Mouse (Mus musculus) hindbrain, postnatal 0 days (tissue): ENCODE measurements around the gene Fahd1. TPM values are rescaled to one million over a fixed set of nuclear protein-coding genes. Genes with fewer than 3 reads are reported as not detected.
A peak's percentile ranks its signal among the peaks of the same experiment; 100 is the strongest.

Experiments used
- ATAC-seq: fragments of 200-750 bp; cut with Nextera tagmentation; 2 replicates; pipeline ENCODE4 v1.8.0; 2017; ENCODE audit warnings: mild to moderate bottlenecking, moderate TSS enrichment, moderate library complexity
- DNase-seq: peaks from one replicate; pipeline ENCODE4 v3.0.0-alpha.2; 2015; ENCODE audit warnings: low spot score
- H3K27ac ChIP-seq: fragments of 300-500 bp; sonication (generic); 2 replicates; pipeline ENCODE4 v1.5.1; 2014; ENCODE audit warnings: mild to moderate bottlenecking
- H3K27me3 ChIP-seq: fragments of 300-500 bp; sonication (generic); 2 replicates; pipeline ENCODE4 v1.6.1; 2014; ENCODE audit warnings: low read length, mixed read lengths; ENCODE audit not compliant: insufficient read depth
- H3K36me3 ChIP-seq: fragments of 300-500 bp; sonication (generic); 2 replicates; pipeline ENCODE4 v1.6.1; 2014; ENCODE audit warnings: low read length, mixed read lengths; ENCODE audit not compliant: insufficient read depth
- H3K4me1 ChIP-seq: fragments of 300-500 bp; sonication (generic); 2 replicates; pipeline ENCODE4 v1.6.1; 2014; ENCODE audit warnings: antibody characterized with exemption, low read length, mixed read lengths; ENCODE audit not compliant: insufficient read depth
- H3K4me2 ChIP-seq: fragments of 300-500 bp; sonication (generic); 2 replicates; pipeline ENCODE4 v1.6.1; 2014; ENCODE audit warnings: low read depth, mild to moderate bottlenecking, low read length, moderate library complexity, mixed read lengths
- H3K4me3 ChIP-seq: fragments of 300-500 bp; sonication (generic); 2 replicates; pipeline ENCODE4 v1.5.1; 2014; ENCODE audit warnings: low read length
- H3K9ac ChIP-seq: fragments of 300-500 bp; sonication (generic); replicated peaks from 2 replicates; pipeline ENCODE4 v1.6.1; 2014; ENCODE audit warnings: mild to moderate bottlenecking, low read length, moderate library complexity, mixed read lengths
- H3K9me3 ChIP-seq: fragments of 300-500 bp; sonication (generic); 2 replicates; pipeline ENCODE4 v1.6.1; 2016; ENCODE audit warnings: low read length, mixed read lengths
- CTCF ChIP-seq: IDR thresholded peaks from 2 replicates; pipeline ENCODE4 v1.5.1; 2016; ENCODE audit warnings: antibody characterized with exemption, control low read depth, low read depth
- WGBS: fragments of 180-500 bp; shearing (Covaris S2); extraction: QIAGEN DNeasy Blood & Tissue Kit; methylation state at CpG from one replicate; pipeline ENCODE4 v1.1.7; 2014; 5-methylcytosine and 5-hydroxymethylcytosine counted together
- polyA plus RNA-seq: library from polyadenylated mRNA; unstranded; fragments of >200 nt; fragmentation: Nextera tagmentation; extraction: Ambion mirVana; gene quantifications from 2 replicates; pipeline ENCODE4 v1.2.1, GENCODE M21; 2015
- total RNA-seq: library from RNA; depleted of rRNA; stranded (reverse); fragments of >200 nt; gene quantifications from 2 replicates; pipeline ENCODE4 v1.2.3, GENCODE M21; 2014

Gene Fahd1
- total and polyA plus RNA-seq, 2 experiments from 2014 or later, result 16.6 to 20.2 TPM

DNA sequence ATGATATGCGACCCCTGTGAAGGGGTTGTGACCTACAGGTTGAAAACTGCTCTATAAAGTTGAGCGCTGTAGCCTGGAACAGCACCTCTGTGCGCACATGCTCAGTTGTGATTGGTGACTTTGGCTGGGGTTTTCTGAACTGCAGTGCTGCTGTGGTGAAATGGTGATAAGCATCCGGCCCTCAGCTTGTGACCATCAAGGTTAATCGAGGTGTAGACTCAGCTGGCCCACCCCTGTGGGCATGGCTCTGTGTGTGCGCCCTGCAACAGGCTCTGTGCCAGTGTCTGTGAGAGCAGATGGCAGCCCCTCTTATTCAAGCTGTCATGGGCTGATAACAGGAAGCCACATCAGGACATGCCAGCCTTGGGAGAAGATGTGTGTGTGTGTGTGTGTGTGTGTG, 8.8 kb upstream of the Fahd1 start:
- 74% methylated on average over 6 of the region's 6 CpGs for WGBS
- Histone ChIP-seq H3K4me1 (no peaks in the 10 kb centered on the region), H3K4me3 (no peak overlapping the region), H3K36me3 (peaks cover 35% of the 10 kb centered on the region), H3K27me3 (no peaks in the 10 kb centered on the region), H3K9me3 (no peaks in the 10 kb centered on the region), H3K9ac (no peak overlapping the region), H3K27ac (no peak overlapping the region), H3K4me2 (no peak overlapping the region)
- peak; percentile 53 for DNase-seq
- TF ChIP-seq CTCF, result no peak
- ATAC-seq, result peak; percentile 45; the same call in 1 of the 2 replicates

DNA sequence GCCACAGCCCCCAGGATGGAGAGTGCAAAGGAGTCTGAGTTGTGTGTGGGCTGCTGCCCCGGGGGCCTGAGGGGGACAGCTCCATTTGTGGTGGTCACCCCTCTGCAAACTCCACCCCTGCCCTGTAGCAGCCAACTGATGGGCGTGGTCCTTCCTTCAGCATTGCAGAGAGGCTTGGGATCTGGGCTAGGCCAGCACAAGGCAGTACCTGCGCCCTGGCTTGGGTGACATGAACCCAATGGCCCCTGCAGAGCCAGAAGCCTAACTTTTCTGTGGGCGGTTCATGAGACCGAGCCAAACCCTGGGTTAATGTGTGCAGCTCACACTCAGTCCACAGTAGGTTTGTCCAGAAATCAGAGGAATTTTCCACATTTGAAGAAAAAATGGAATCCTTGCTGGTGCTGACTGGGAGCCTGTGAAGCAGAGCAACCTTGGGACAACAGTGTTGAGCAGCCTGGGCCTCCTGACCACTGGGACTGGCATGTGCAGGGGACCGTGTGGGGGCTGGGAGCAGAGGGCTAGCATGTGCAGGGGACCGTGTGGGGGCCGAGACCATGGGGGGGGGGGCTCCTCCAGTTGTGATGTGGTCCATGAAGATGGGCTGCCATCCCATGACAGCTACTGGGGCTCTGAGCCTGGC, 7.8 kb upstream of the Fahd1 start:
- no peak for TF ChIP-seq CTCF
- H3K9ac ChIP-seq, result no peak overlapping the region
- peaks cover 34% of the 10 kb centered on the region for H3K36me3 ChIP-seq
- no peak overlapping the region for H3K4me2 ChIP-seq
- no peak overlapping the region for H3K4me3 ChIP-seq
- ATAC-seq (no peak), DNase-seq (no peak)
- 79% methylated on average over 8 of the region's 8 CpGs for WGBS
- H3K27me3 ChIP-seq, result no peaks in the 10 kb centered on the region
- H3K9me3 ChIP-seq, result no peaks in the 10 kb centered on the region
- H3K4me1 ChIP-seq, result no peaks in the 10 kb centered on the region
- no peak overlapping the region for H3K27ac ChIP-seq

DNA sequence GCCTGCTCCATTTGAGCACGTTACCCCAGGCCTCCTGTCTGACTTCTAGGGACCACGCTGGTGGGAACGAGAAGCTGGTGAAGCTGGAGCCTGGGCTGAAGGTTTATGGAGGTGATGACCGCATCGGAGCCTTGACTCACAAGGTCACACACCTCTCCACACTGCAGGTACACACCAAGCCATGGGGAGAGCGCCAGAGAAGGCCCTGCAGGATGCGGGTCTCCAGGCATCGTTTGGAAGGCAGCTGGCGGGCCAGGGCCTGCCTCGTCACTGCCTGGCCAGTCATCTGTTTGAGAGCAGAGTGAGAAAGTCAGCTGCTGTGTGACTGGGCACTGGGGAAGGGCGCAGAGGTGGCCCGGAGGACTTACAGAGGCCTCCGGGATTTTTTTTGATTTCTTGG, 6.4 kb upstream of the Fahd1 start:
- no peaks in the 10 kb centered on the region for H3K27me3 ChIP-seq
- H3K4me2 ChIP-seq, result no peak overlapping the region
- H3K36me3 ChIP-seq, result peaks cover 27% of the 10 kb centered on the region
- no peaks in the 10 kb centered on the region; the same call in 1 of the 2 replicates for H3K4me1 ChIP-seq
- H3K4me3 ChIP-seq, result no peak overlapping the region
- no peak overlapping the region for H3K27ac ChIP-seq
- H3K9ac ChIP-seq, result no peak overlapping the region
- no peak for TF ChIP-seq CTCF
- DNase-seq, result no peak
- no peak for ATAC-seq
- 90% methylated on average over 13 of the region's 13 CpGs for WGBS
- H3K9me3 ChIP-seq, result no peaks in the 10 kb centered on the region

GRCm38 (mm10) chr17:24855838-24856464, 5.8 kb upstream of the Fahd1 start:
- H3K4me2 ChIP-seq, result no peak overlapping the region
- ATAC-seq (no peak), DNase-seq (no peak)
- H3K27me3 ChIP-seq, result no peaks in the 10 kb centered on the region
- WGBS, result 81% methylated on average over 3 of the region's 3 CpGs
- no peak overlapping the region for H3K27ac ChIP-seq
- H3K4me1 ChIP-seq, result peaks cover 3% of the 10 kb centered on the region; the same call in 1 of the 2 replicates
- no peak for TF ChIP-seq CTCF
- H3K36me3 ChIP-seq, result peaks cover 20% of the 10 kb centered on the region
- H3K4me3 ChIP-seq, result no peak overlapping the region
- H3K9ac ChIP-seq, result no peak overlapping the region
- H3K9me3 ChIP-seq, result no peaks in the 10 kb centered on the region

- no peak for TF ChIP-seq CTCF
- no peaks in the 10 kb centered on the region for H3K27me3 ChIP-seq
- peaks cover 11% of the 10 kb centered on the region for H3K36me3 ChIP-seq
- H3K9ac ChIP-seq, result peak overlapping the region; percentile 63
- no peak for ATAC-seq
- H3K4me2 ChIP-seq, result peak overlapping the region; percentile 82
- no peak overlapping the region for H3K27ac ChIP-seq
- 83% methylated on average over 10 of the region's 10 CpGs for WGBS
- H3K4me3 ChIP-seq, result peak overlapping the region; percentile 85
- no peak for DNase-seq
- no peaks in the 10 kb centered on the region for H3K9me3 ChIP-seq
- H3K4me1 ChIP-seq, result peaks cover 14% of the 10 kb centered on the region
Observed at GRCm38 (mm10) chr17:24851381-24852125, 1.4 kb upstream of the Fahd1 start.

DNA sequence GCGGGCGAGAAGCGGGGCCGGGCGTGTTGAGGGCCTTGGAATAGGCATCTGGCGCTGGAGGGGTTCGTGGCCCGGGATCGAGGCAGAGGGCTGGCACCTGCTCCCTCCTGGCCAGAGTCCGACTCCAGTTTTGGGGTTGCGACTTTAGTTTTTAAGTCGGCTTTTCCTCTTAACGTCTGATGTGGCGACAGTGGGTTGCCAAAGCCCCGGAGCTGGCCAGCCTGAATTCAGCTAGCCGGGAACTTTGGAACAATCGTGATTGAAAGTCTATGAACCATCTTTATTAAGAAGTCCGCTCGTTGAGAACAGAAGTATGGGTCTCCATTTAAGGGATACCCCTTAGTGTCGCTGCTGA, 586 bp upstream of the Fahd1 start:
- H3K4me2 ChIP-seq, result peak overlapping the region; percentile 82
- no peaks in the 10 kb centered on the region for H3K9me3 ChIP-seq
- under 1% methylated on average over 20 of the region's 20 CpGs for WGBS
- H3K27me3 ChIP-seq, result no peaks in the 10 kb centered on the region
- no peak for DNase-seq
- ATAC-seq, result no peak
- H3K4me1 ChIP-seq, result peaks cover 14% of the 10 kb centered on the region
- peak overlapping the region; percentile 63 for H3K9ac ChIP-seq
- peaks cover 8% of the 10 kb centered on the region for H3K36me3 ChIP-seq
- no peak; the same call in 1 of the 2 replicates for TF ChIP-seq CTCF
- peak overlapping the region; percentile 90 for H3K27ac ChIP-seq
- peak overlapping the region; percentile 85 for H3K4me3 ChIP-seq
